Mouse (Mus musculus): ENCODE measurements at regions not wholly inside any gene's neighbourhood (a gene's known extent, or its start where the extent isn't known, plus 50 kb on each side); places are given as distances from the start of the nearest gene placed in this dataset.

DNA sequence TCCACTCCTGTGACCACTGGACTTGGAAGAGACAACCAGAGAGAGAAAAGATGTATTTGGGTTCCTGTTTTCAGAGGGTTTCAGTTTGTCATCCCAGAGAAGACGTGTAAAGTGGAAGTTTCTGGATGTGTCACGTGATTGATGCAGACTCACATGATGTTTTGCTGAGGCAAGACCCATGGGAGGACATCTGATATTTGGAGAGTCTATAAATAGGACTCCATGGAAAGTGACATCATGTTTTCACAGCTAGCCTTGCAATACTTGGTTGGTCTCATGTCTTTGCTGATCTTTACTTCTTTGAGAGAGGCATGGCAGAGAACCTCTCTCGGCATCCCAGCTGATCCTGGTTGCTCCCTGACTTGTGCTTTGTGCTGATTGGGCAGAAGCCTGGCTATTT, 493.8 kb downstream of the Etnk1 start:
- H3K4me2 ChIP-seq (ENCODE audit: low read length), result no peak overlapping the region
- no peak overlapping the region for H3K4me3 ChIP-seq (ENCODE audit: low read length)
- WGBS, result 81% methylated on average over 3 of the region's 3 CpGs
- H3K9ac ChIP-seq (ENCODE audit: low read depth, low read length), result no peak overlapping the region
- H3K9me3 ChIP-seq (ENCODE audit: control insufficient read depth, low read length), result no peaks in the 10 kb centered on the region
- no peaks in the 10 kb centered on the region for H3K27me3 ChIP-seq (replicated peaks; ENCODE audit: control insufficient read depth, insufficient read depth, low read length)
- no peak overlapping the region for H3K27ac ChIP-seq (ENCODE audit: low read depth, low read length)
- no peaks in the 10 kb centered on the region for H3K36me3 ChIP-seq (ENCODE audit: control insufficient read depth, insufficient read depth, low read length)
- ATAC-seq, result no peak
- no peaks in the 10 kb centered on the region for H3K4me1 ChIP-seq (ENCODE audit: control insufficient read depth, insufficient read depth, low read depth, low read length)

DNA sequence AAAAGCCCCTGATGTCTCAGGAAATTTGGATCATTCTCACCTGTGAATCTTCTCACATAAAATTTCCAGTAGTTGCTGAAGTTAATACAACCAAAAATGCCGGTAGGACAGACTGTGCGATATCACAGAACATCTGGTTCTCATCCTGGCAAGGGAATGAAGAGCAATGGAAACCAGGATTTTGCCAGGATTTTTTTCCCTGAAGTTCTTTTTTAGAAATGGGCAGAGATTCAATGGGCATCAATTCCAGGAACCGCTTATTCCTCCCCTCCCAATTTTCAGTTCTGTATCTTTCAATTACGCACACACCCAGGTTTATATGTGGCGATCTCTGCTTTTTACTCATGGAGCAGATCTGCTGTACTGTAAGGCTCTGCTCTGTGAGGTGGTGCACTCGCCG, 496.3 kb downstream of the Etnk1 start:
- Histone ChIP-seq H3K9me3 (ENCODE audit: control insufficient read depth, low read length) (no peaks in the 10 kb centered on the region), H3K4me3 (ENCODE audit: low read length) (no peak overlapping the region), H3K36me3 (ENCODE audit: control insufficient read depth, insufficient read depth, low read length) (no peaks in the 10 kb centered on the region), H3K27me3 (replicated peaks; ENCODE audit: control insufficient read depth, insufficient read depth, low read length) (no peaks in the 10 kb centered on the region), H3K9ac (ENCODE audit: low read depth, low read length) (no peak overlapping the region), H3K4me1 (ENCODE audit: control insufficient read depth, insufficient read depth, low read depth, low read length) (no peaks in the 10 kb centered on the region), H3K4me2 (ENCODE audit: low read length) (no peak overlapping the region), H3K27ac (ENCODE audit: low read depth, low read length) (no peak overlapping the region)
- no peak for ATAC-seq
- WGBS, result 90% methylated on average over 7 of the region's 7 CpGs

DNA sequence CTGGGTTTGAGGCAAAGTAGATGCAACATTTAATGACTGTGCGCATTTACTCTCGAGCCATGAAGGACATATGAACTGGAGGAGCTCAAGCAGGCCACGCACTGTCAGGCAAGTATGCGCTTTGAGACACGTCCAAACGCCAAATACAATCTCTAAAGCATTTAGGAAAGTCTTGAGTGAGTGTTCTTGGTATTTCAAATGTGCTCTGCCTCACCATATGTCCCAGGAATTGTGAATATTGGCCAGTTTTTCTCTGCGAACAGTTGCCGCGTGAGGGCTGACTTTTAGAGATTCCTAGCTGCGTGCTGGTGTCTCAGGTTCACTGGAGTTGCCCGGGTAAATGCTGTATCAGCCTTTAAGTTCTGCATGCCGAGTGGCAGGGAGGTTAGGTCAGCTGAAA, 498.4 kb downstream of the Etnk1 start:
- Histone ChIP-seq H3K4me3 (ENCODE audit: low read length) (no peak overlapping the region), H3K27me3 (replicated peaks; ENCODE audit: control insufficient read depth, insufficient read depth, low read length) (no peaks in the 10 kb centered on the region), H3K9ac (ENCODE audit: low read depth, low read length) (no peak overlapping the region), H3K4me1 (ENCODE audit: control insufficient read depth, insufficient read depth, low read depth, low read length) (no peaks in the 10 kb centered on the region), H3K9me3 (ENCODE audit: control insufficient read depth, low read length) (no peaks in the 10 kb centered on the region), H3K36me3 (ENCODE audit: control insufficient read depth, insufficient read depth, low read length) (no peaks in the 10 kb centered on the region), H3K4me2 (ENCODE audit: low read length) (no peak overlapping the region), H3K27ac (ENCODE audit: low read depth, low read length) (no peak overlapping the region)
- no peak for ATAC-seq
- WGBS, result 84% methylated on average over 12 of the region's 12 CpGs

DNA sequence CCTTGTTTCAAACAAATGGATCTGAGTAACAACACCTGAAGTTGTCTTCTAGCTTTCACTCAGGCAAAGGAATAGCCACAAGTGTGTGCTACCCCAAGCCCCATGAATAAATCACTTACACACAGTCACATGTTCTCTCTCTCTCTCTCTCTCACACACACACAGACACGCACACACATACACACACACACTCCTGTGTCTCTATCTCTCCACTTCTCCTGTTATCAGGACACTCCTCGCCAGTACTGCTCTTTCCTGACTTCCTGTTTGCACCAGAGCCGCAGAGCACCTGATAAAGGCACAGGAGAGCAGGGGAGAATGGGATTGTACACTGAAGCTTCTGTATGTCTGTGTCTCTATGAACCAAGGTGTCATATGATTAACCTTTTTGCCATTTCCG, 501.5 kb downstream of the Etnk1 start:
- no peak overlapping the region for H3K4me3 ChIP-seq (ENCODE audit: low read length)
- H3K4me2 ChIP-seq (ENCODE audit: low read length), result no peak overlapping the region
- H3K36me3 ChIP-seq (ENCODE audit: control insufficient read depth, insufficient read depth, low read length), result no peaks in the 10 kb centered on the region
- 90% methylated on average over 4 of the region's 4 CpGs for WGBS
- H3K9ac ChIP-seq (ENCODE audit: low read depth, low read length), result no peak overlapping the region
- ATAC-seq, result no peak
- no peaks in the 10 kb centered on the region for H3K27me3 ChIP-seq (replicated peaks; ENCODE audit: control insufficient read depth, insufficient read depth, low read length)
- no peaks in the 10 kb centered on the region for H3K9me3 ChIP-seq (ENCODE audit: control insufficient read depth, low read length)
- H3K4me1 ChIP-seq (ENCODE audit: control insufficient read depth, insufficient read depth, low read depth, low read length), result no peaks in the 10 kb centered on the region
- no peak overlapping the region for H3K27ac ChIP-seq (ENCODE audit: low read depth, low read length)

DNA sequence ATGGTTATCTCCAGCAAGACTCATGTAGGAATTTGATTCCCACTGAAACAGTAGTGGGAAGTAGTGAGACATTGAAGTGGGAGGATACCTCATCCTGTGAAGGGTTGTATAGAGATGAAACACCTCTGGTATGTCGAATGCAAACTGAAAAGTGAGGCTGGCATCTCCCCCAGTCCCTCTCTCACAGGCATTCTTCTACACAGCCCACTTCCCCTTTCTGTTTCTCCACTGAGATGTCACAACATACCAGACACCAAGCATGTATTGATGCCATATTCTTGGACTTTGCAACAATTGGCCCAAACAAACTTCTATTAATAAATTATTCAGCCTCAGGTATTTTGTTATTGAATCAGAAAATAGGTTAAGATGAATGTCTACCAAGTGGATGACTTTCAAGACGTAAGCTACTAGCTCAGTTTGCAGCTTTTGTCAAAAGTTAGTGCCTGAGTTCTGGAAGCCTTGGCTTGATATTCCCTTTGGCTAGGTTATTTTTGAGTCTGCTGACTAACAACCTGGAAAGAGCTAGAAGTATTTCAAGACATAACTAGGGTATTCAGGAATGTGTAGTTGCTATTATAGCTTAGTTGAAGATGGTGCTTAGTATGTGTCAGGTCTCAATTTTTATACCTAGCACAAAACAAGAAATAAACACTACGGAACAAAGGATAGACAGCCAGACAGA, 502.6 kb downstream of the Etnk1 start:
- WGBS, result 81% methylated on average over 3 of the region's 3 CpGs
- Histone ChIP-seq H3K27me3 (replicated peaks; ENCODE audit: control insufficient read depth, insufficient read depth, low read length) (no peaks in the 10 kb centered on the region), H3K4me2 (ENCODE audit: low read length) (no peak overlapping the region), H3K9me3 (ENCODE audit: control insufficient read depth, low read length) (no peaks in the 10 kb centered on the region), H3K36me3 (ENCODE audit: control insufficient read depth, insufficient read depth, low read length) (no peaks in the 10 kb centered on the region), H3K27ac (ENCODE audit: low read depth, low read length) (no peak overlapping the region), H3K9ac (ENCODE audit: low read depth, low read length) (no peak overlapping the region), H3K4me3 (ENCODE audit: low read length) (no peak overlapping the region), H3K4me1 (ENCODE audit: control insufficient read depth, insufficient read depth, low read depth, low read length) (no peaks in the 10 kb centered on the region)
- no peak for ATAC-seq

DNA sequence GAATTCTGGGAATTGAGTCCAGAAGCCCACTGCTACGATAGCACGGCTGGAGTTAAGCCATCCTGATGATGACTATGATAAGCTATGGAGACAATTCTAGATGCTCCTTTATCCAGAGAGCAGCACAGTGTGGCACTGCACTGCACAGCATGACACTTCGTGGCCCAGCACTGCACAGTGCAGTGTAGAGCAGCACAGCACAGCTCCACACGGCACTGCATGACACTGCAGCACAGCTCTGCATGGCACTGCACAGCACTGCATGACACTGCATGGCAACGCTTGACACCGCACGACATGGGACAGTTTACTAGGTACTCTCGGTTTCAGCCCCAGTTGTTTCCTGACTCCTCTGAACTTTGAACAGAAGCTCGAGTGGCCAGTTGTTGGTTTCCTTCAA, 523.1 kb downstream of the Etnk1 start:
- Histone ChIP-seq H3K36me3 (ENCODE audit: control insufficient read depth, insufficient read depth, low read length) (no peaks in the 10 kb centered on the region), H3K4me2 (ENCODE audit: low read length) (no peak overlapping the region), H3K9me3 (ENCODE audit: control insufficient read depth, low read length) (peaks cover 6% of the 10 kb centered on the region; the same call in 1 of the 2 replicates), H3K4me1 (ENCODE audit: control insufficient read depth, insufficient read depth, low read depth, low read length) (no peaks in the 10 kb centered on the region), H3K27ac (ENCODE audit: low read depth, low read length) (no peak overlapping the region), H3K4me3 (ENCODE audit: low read length) (no peak overlapping the region), H3K9ac (ENCODE audit: low read depth, low read length) (no peak overlapping the region), H3K27me3 (replicated peaks; ENCODE audit: control insufficient read depth, insufficient read depth, low read length) (no peaks in the 10 kb centered on the region)
- 89% methylated on average over 9 of the region's 9 CpGs for WGBS
- ATAC-seq, result no peak; the same call in 1 of the 2 replicates

DNA sequence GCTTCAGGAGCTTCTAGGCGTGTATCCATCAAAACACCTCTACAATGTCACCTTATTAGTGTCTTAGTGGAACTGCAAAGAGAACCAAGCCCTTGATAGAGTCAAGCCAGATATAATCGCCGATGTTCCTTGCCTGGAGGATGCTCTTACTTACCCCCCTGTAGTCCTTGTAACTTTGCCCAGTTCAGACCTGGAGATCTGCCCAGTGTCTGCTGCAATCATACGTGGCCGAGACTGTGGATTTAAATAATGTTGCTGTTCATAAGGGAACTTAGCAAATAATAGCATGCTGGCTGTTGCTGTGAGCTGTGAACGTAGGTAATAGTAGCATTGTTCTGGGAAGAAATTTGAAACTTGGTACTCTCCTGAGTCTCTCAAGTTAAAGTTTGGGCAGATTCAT, 523.8 kb downstream of the Etnk1 start:
- no peaks in the 10 kb centered on the region for H3K4me1 ChIP-seq (ENCODE audit: control insufficient read depth, insufficient read depth, low read depth, low read length)
- no peak for ATAC-seq
- H3K9ac ChIP-seq (ENCODE audit: low read depth, low read length), result no peak overlapping the region
- no peak overlapping the region for H3K4me2 ChIP-seq (ENCODE audit: low read length)
- no peak overlapping the region for H3K4me3 ChIP-seq (ENCODE audit: low read length)
- 56% methylated on average over 6 of the region's 6 CpGs for WGBS
- peaks cover 6% of the 10 kb centered on the region; the same call in 1 of the 2 replicates for H3K9me3 ChIP-seq (ENCODE audit: control insufficient read depth, low read length)
- no peaks in the 10 kb centered on the region for H3K36me3 ChIP-seq (ENCODE audit: control insufficient read depth, insufficient read depth, low read length)
- no peaks in the 10 kb centered on the region for H3K27me3 ChIP-seq (replicated peaks; ENCODE audit: control insufficient read depth, insufficient read depth, low read length)
- no peak overlapping the region for H3K27ac ChIP-seq (ENCODE audit: low read depth, low read length)

DNA sequence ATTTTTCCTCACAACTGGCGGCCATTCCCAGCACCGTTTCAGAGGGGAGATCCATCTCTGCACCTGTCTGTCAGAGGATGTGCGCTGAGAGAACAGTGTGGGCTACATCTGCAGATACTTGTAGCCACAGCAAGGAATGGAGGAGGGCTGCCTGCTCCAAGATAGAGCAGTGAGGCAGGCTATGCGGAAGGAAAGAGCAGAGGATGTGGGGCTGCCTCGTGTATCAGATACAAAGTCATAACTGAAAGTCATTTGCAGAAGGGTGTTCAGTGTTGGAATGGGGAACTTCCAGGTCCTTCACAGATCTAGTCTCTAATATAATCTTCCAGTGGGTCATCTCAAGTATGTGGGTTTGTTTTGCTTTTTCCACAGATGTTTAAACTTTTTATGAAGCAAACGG, 531.0 kb downstream of the Etnk1 start:
- H3K9me3 ChIP-seq (ENCODE audit: control insufficient read depth, low read length), result no peaks in the 10 kb centered on the region
- no peak overlapping the region for H3K4me2 ChIP-seq (ENCODE audit: low read length)
- H3K27me3 ChIP-seq (replicated peaks; ENCODE audit: control insufficient read depth, insufficient read depth, low read length), result no peaks in the 10 kb centered on the region
- H3K4me1 ChIP-seq (ENCODE audit: control insufficient read depth, insufficient read depth, low read depth, low read length), result no peaks in the 10 kb centered on the region
- no peak for ATAC-seq
- H3K27ac ChIP-seq (ENCODE audit: low read depth, low read length), result no peak overlapping the region
- H3K4me3 ChIP-seq (ENCODE audit: low read length), result no peak overlapping the region
- no peak overlapping the region for H3K9ac ChIP-seq (ENCODE audit: low read depth, low read length)
- 69% methylated on average over 6 of the region's 6 CpGs for WGBS
- H3K36me3 ChIP-seq (ENCODE audit: control insufficient read depth, insufficient read depth, low read length), result no peaks in the 10 kb centered on the region

DNA sequence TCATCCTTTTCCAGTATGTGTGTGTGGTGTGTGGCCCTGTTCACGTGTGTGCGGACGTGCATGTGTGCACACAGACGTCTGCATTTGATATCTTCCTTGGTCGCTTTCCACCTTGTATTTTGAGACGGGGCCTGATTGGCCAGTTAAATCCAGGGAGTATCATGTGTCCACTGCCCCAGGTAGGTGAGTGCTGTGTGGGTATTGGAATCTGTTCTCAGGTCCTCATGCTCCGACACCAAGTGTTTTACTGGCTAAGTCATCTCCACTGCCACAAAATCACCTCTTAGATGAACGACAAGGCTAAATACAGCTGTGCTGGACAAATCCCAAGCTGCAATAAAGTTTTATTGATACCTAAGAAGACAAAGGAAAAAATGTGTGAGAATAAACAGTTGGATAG, 537.0 kb downstream of the Etnk1 start:
- Histone ChIP-seq H3K4me3 (ENCODE audit: low read length) (no peak overlapping the region), H3K9me3 (ENCODE audit: control insufficient read depth, low read length) (no peaks in the 10 kb centered on the region), H3K9ac (ENCODE audit: low read depth, low read length) (no peak overlapping the region), H3K27me3 (replicated peaks; ENCODE audit: control insufficient read depth, insufficient read depth, low read length) (no peaks in the 10 kb centered on the region), H3K4me1 (ENCODE audit: control insufficient read depth, insufficient read depth, low read depth, low read length) (no peaks in the 10 kb centered on the region), H3K36me3 (ENCODE audit: control insufficient read depth, insufficient read depth, low read length) (no peaks in the 10 kb centered on the region), H3K4me2 (ENCODE audit: low read length) (no peak overlapping the region), H3K27ac (ENCODE audit: low read depth, low read length) (no peak overlapping the region)
- WGBS, result 89% methylated on average over 8 of the region's 8 CpGs
- ATAC-seq, result no peak

DNA sequence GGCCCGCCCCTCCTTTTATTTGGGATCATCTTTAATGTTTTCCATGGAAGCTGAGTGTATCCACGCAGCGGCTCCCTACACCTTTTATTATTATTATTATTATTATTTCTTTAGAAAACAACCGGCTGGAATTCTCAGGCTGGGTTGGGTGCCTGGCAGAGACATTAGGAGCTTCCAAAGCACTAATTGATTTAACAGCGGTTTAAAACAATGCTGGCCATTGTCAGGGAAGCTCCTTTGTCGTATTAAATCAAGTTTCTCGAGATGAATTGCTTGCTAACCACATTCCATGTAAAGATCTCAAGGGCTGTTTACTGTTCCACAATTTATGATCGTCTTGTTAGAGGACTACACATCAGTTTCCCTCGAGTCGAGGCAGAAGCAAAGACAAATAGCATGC, 539.4 kb downstream of the Etnk1 start:
- Histone ChIP-seq H3K27ac (ENCODE audit: low read depth, low read length) (no peak overlapping the region), H3K27me3 (replicated peaks; ENCODE audit: control insufficient read depth, insufficient read depth, low read length) (no peaks in the 10 kb centered on the region), H3K9me3 (ENCODE audit: control insufficient read depth, low read length) (no peaks in the 10 kb centered on the region), H3K36me3 (ENCODE audit: control insufficient read depth, insufficient read depth, low read length) (no peaks in the 10 kb centered on the region), H3K4me3 (ENCODE audit: low read length) (no peak overlapping the region), H3K4me1 (ENCODE audit: control insufficient read depth, insufficient read depth, low read depth, low read length) (no peaks in the 10 kb centered on the region), H3K4me2 (ENCODE audit: low read length) (no peak overlapping the region), H3K9ac (ENCODE audit: low read depth, low read length) (no peak overlapping the region)
- WGBS, result 38% methylated on average over 10 of the region's 10 CpGs
- ATAC-seq, result no peak
